8 mouse cellular contexts compared by ENCODE assay signal in genomic region chr11:103102725-103103349, GRCm38 (mm10). TPM values are rescaled to one million over a fixed set of nuclear protein-coding genes. Genes with fewer than 3 reads are reported as not detected.
A peak's percentile ranks its signal among the peaks of the same experiment; 100 is the strongest.
DNase-seq lines count a peak whose midpoint lies in the region; ATAC-seq and TF ChIP-seq lines count a peak whose summit lies in the region.

No protein-coding gene starts in this region.

- peak; percentile 65; the same call in 1 of the 2 replicates for TF ChIP-seq EP300 in ES-Bruce4 (IDR thresholded peaks at IDR 0.05; ENCODE audit: insufficient read depth, low read depth, low read length)

- peak overlapping the region; percentile 78 for H3K4me2 ChIP-seq in forebrain, embryonic 13.5 days

- no peaks in the 10 kb centered on the region for H3K9me3 ChIP-seq in ES-Bruce4 (replicated peaks; ENCODE audit: control insufficient read depth, insufficient read depth, low read length, poor library complexity, severe bottlenecking)
- H3K9me3 ChIP-seq in forebrain, embryonic 13.5 days (replicated peaks): no peaks in the 10 kb centered on the region

- WGBS in forebrain, embryonic 13.5 days: under 1% methylated on average over 35 of the region's 35 CpGs
- WGBS in lung, adult 2 months: 1% methylated on average over 35 of the region's 35 CpGs

- peak overlapping the region; percentile 52 for H3K4me3 ChIP-seq in ES-Bruce4 (ENCODE audit: low read depth, low read length)
- peak overlapping the region; percentile 46 for H3K4me3 ChIP-seq in forebrain, embryonic 13.5 days
- peak overlapping the region; percentile 77 for H3K4me3 ChIP-seq in lung, adult 2 months (replicated peaks; ENCODE audit: extremely low read depth, low read depth, low read length)

- TF ChIP-seq POLR2A in ES-Bruce4 (IDR thresholded peaks at IDR 0.05; ENCODE audit: insufficient read depth, low read length): peak; percentile 34
- TF ChIP-seq POLR2A in lung, adult 2 months (IDR thresholded peaks at IDR 0.05; ENCODE audit: borderline replicate concordance, extremely low read depth, low read depth, low read length): peak; percentile 68; the same call in 1 of the 2 replicates

- H3K27ac ChIP-seq in ES-Bruce4 (ENCODE audit: insufficient read depth, low read length): no peak overlapping the region
- H3K27ac ChIP-seq in forebrain, embryonic 13.5 days: no peak overlapping the region

- peak; percentile 85 for ATAC-seq in cerebellum, adult (ENCODE audit: insufficient number of reproducible peaks, low FRiP score, low TSS enrichment)
- ATAC-seq in forebrain, embryonic 13.5 days: peak; percentile 90
- peak; percentile 86 for ATAC-seq in neutrophil, adult 5-6 weeks (ENCODE audit: extremely low read depth, insufficient number of reproducible peaks, low FRiP score, poor library complexity, severe bottlenecking)

- peak; percentile 99 to 100 for DNase-seq in heart, postnatal 14 days
- peak; percentile 95 to 98 for DNase-seq in layer of hippocampus, adult 18-20 months (ENCODE audit: low spot score in 2 of 2)
- DNase-seq in lung, adult 2 months: peak; percentile 100
- DNase-seq in thymus, adult 18-20 months: peak; percentile 87 to 90

- H3K4me1 ChIP-seq in ES-Bruce4 (ENCODE audit: control insufficient read depth, insufficient read depth, low read length): no peaks in the 10 kb centered on the region
- H3K4me1 ChIP-seq in forebrain, embryonic 13.5 days: peaks cover 29% of the 10 kb centered on the region
- H3K4me1 ChIP-seq in lung, adult 2 months (ENCODE audit: control insufficient read depth, insufficient read depth, low read length): 0 out of 2 replicates have a peak, but pooled peaks cover 2% of the 10 kb centered on the region

- H3K36me3 ChIP-seq in ES-Bruce4 (ENCODE audit: control insufficient read depth, insufficient read depth, low read length, poor library complexity, severe bottlenecking): no peaks in the 10 kb centered on the region
- H3K36me3 ChIP-seq in forebrain, embryonic 13.5 days (ENCODE audit: poor library complexity, severe bottlenecking): no peaks in the 10 kb centered on the region

- H3K27me3 ChIP-seq in ES-Bruce4 (ENCODE audit: control insufficient read depth, insufficient read depth, low read length, poor library complexity, severe bottlenecking): no peaks in the 10 kb centered on the region
- H3K27me3 ChIP-seq in forebrain, embryonic 13.5 days: peaks cover 56% of the 10 kb centered on the region

- H3K9ac ChIP-seq in ES-Bruce4 (ENCODE audit: low read depth, poor library complexity, severe bottlenecking): peak overlapping the region; percentile 67
- peak overlapping the region; percentile 28 for H3K9ac ChIP-seq in forebrain, embryonic 13.5 days

- peak; percentile 100 for TF ChIP-seq CTCF in ES-Bruce4 (IDR thresholded peaks at IDR 0.05; ENCODE audit: low read depth, low read length)
- peak; percentile 97 for TF ChIP-seq CTCF in lung, adult 2 months (IDR thresholded peaks at IDR 0.05; ENCODE audit: insufficient read depth, low read length)

- intact Hi-C loops in heart, postnatal 14 days (cut with DNase I): loop anchor here (1.0 kb wide), 1 partner anchor 56 kb away; no protein-coding TSS in a partner anchor

RNA-seq across cellular contexts. Expression of gene Acbd4, which starts 1.4 kb away (rescaled TPM):
- 15.0 and 19.4 TPM in 2 replicates for polyA plus RNA-seq in ES-Bruce4 (2011; ENCODE audit: insufficient read depth, insufficient read length, low read depth, missing spikeins)
- 8.1 TPM in 2 replicates for polyA plus RNA-seq in forebrain, embryonic 13.5 days (2015; fragmentation: Nextera tagmentation; extraction: Ambion mirVana)
- total RNA-seq in heart, postnatal 14 days (2021): 10 to 100 TPM; 30.5 to 34.5 TPM
- 10 to 100 TPM; 75.1 to 90.2 TPM for total RNA-seq in layer of hippocampus, adult 18-20 months (2021)
- 41.1 and 46.5 TPM in 2 replicates for polyA plus RNA-seq in lung, adult 2 months (2012; rRNA removed)
- total RNA-seq in neutrophil, adult 5-6 weeks (2017): 21.1 and 29.3 TPM in 2 replicates

RNA-seq across cellular contexts. Expression of gene Plcd3, which starts 1.4 kb away (rescaled TPM):
- polyA plus RNA-seq in ES-Bruce4 (2011; ENCODE audit: insufficient read depth, insufficient read length, low read depth, missing spikeins): 14.7 and 17.5 TPM in 2 replicates
- polyA plus RNA-seq in forebrain, embryonic 13.5 days (2015; fragmentation: Nextera tagmentation; extraction: Ambion mirVana): 0.92 and 1.2 TPM in 2 replicates
- total RNA-seq in heart, postnatal 14 days (2021): 10 to 100 TPM; 19.4 to 20.9 TPM
- total RNA-seq in layer of hippocampus, adult 18-20 months (2021): 10 to 100 TPM; 11.0 TPM
- 11.0 and 17.2 TPM in 2 replicates for polyA plus RNA-seq in lung, adult 2 months (2012; rRNA removed)
- 0.12 and 0.61 TPM in 2 replicates for total RNA-seq in neutrophil, adult 5-6 weeks (2017)

RNA-seq across cellular contexts. Expression of gene Hexim1, which starts 13.2 kb away (rescaled TPM):
- 17.2 and 20.1 TPM in 2 replicates for polyA plus RNA-seq in ES-Bruce4 (2011; ENCODE audit: insufficient read depth, insufficient read length, low read depth, missing spikeins)
- polyA plus RNA-seq in forebrain, embryonic 13.5 days (2015; fragmentation: Nextera tagmentation; extraction: Ambion mirVana): 3.3 and 4.1 TPM in 2 replicates
- total RNA-seq in heart, postnatal 14 days (2021): 10 to 100 TPM; 18.5 to 20.4 TPM
- 10 to 100 TPM; 53.7 to 57.3 TPM for total RNA-seq in layer of hippocampus, adult 18-20 months (2021)
- 15.2 and 16.0 TPM in 2 replicates for polyA plus RNA-seq in lung, adult 2 months (2012; rRNA removed)
- 103 and 105 TPM in 2 replicates for total RNA-seq in neutrophil, adult 5-6 weeks (2017)

RNA-seq across cellular contexts. Expression of gene Hexim2, which starts 29.4 kb away (rescaled TPM):
- 1.7 and 4.5 TPM in 2 replicates for polyA plus RNA-seq in ES-Bruce4 (2011; ENCODE audit: insufficient read depth, insufficient read length, low read depth, missing spikeins)
- polyA plus RNA-seq in forebrain, embryonic 13.5 days (2015; fragmentation: Nextera tagmentation; extraction: Ambion mirVana): 13.4 and 13.9 TPM in 2 replicates
- 1 to 10 TPM; 1.8 to 3.3 TPM for total RNA-seq in heart, postnatal 14 days (2021)
- 10 to 100 TPM; 11.2 to 12.5 TPM for total RNA-seq in layer of hippocampus, adult 18-20 months (2021)
- polyA plus RNA-seq in lung, adult 2 months (2012; rRNA removed): 2.9 and 4.7 TPM in 2 replicates
- total RNA-seq in neutrophil, adult 5-6 weeks (2017): 1.1 and 1.5 TPM in 2 replicates
